Mouse (Mus musculus): ENCODE results near the gene Sesn2. TPM values are rescaled to one million over a fixed set of nuclear protein-coding genes. Genes with fewer than 3 reads are reported as not detected.
"Not testable (repeated sequence)": the region's sequence is repeated elsewhere in the genome, so short reads cannot be mapped to it uniquely, and the experiment has no call there.

Sesn2 gene
- 17.2 and 18.0 TPM in 2 replicates for polyA plus RNA-seq (2015; fragmentation: Nextera tagmentation; extraction: Ambion mirVana)

- Histone ChIP-seq H3K4me3 (ENCODE audit: low read depth, low read length) (peak within 1 kb of the TSS; percentile 74), H3K9me3 (ENCODE audit: control insufficient read depth) (no peaks in the 10 kb centered on the region), H3K4me2 (replicated peaks; ENCODE audit: low read depth) (peak within 1 kb of the TSS; percentile 80), H3K27ac (ENCODE audit: low read depth, low read length) (peak within 1 kb of the TSS; percentile 81), H3K27me3 (replicated peaks; ENCODE audit: control insufficient read depth, insufficient read depth, low read length) (no peaks in the 10 kb centered on the region), H3K4me1 (replicated peaks; ENCODE audit: control insufficient read depth, insufficient read depth, low read length) (0 out of 2 replicates have a peak, but pooled peaks cover 4% of the 10 kb centered on the region), H3K9ac (ENCODE audit: low read depth, low read length) (peak within 1 kb of the TSS; percentile 70), H3K36me3 (ENCODE audit: control insufficient read depth, insufficient read depth) (no peaks in the 10 kb centered on the region)
- WGBS = 1% methylated on average over 31 of the region's 32 CpGs
- TF ChIP-seq CTCF (IDR thresholded peaks at IDR 0.05; ENCODE audit: low read depth) = no peak
- peak; percentile 93 for ATAC-seq
Observed at GRCm38 (mm10) chr4:132510352-132510798, at the start of gene Sesn2. Sesn2 (minus strand) TSS chr4:132510501.

- not testable (repeated sequence) for ATAC-seq; H3K27ac ChIP-seq (ENCODE audit: low read depth, low read length)
Observed at GRCm38 (mm10) chr4:132555550-132555949, 45.2 kb upstream of the Sesn2 start.

GRCm38 (mm10) chr4:132554653-132555052, 44.4 kb upstream of the Sesn2 start:
- Histone ChIP-seq H3K9me3 (ENCODE audit: control insufficient read depth) (no peaks in the 10 kb centered on the region), H3K4me2 (replicated peaks; ENCODE audit: low read depth) (no peak overlapping the region), H3K4me1 (replicated peaks; ENCODE audit: control insufficient read depth, insufficient read depth, low read length) (no peaks in the 10 kb centered on the region), H3K9ac (ENCODE audit: low read depth, low read length) (no peak overlapping the region), H3K4me3 (ENCODE audit: low read depth, low read length) (no peak overlapping the region), H3K27me3 (replicated peaks; ENCODE audit: control insufficient read depth, insufficient read depth, low read length) (no peaks in the 10 kb centered on the region), H3K27ac (ENCODE audit: low read depth, low read length) (no peak overlapping the region; the same call in 1 of the 2 replicates), H3K36me3 (ENCODE audit: control insufficient read depth, insufficient read depth) (peaks cover 39% of the 10 kb centered on the region)
- peak; percentile 58 for ATAC-seq
- 44% methylated on average over 8 of the region's 8 CpGs for WGBS
- no peak for TF ChIP-seq CTCF (IDR thresholded peaks at IDR 0.05; ENCODE audit: low read depth)

More at GRCm38 (mm10) chr4:132555550-132555949, 45.2 kb upstream of the Sesn2 start:
- not testable (repeated sequence) for H3K27me3 ChIP-seq (replicated peaks; ENCODE audit: control insufficient read depth, insufficient read depth, low read length); H3K4me1 ChIP-seq (replicated peaks; ENCODE audit: control insufficient read depth, insufficient read depth, low read length); H3K9me3 ChIP-seq (ENCODE audit: control insufficient read depth); H3K4me2 ChIP-seq (replicated peaks; ENCODE audit: low read depth); H3K9ac ChIP-seq (ENCODE audit: low read depth, low read length); H3K4me3 ChIP-seq (ENCODE audit: low read depth, low read length)
- WGBS = 92% methylated on average over 7 of the region's 7 CpGs
- H3K36me3 ChIP-seq (ENCODE audit: control insufficient read depth, insufficient read depth) = peaks cover 33% of the 10 kb centered on the region

- Histone ChIP-seq H3K36me3 (ENCODE audit: control insufficient read depth, insufficient read depth) (peaks cover 43% of the 10 kb centered on the region), H3K9ac (ENCODE audit: low read depth, low read length) (no peak overlapping the region), H3K9me3 (ENCODE audit: control insufficient read depth) (no peaks in the 10 kb centered on the region), H3K27me3 (replicated peaks; ENCODE audit: control insufficient read depth, insufficient read depth, low read length) (no peaks in the 10 kb centered on the region), H3K27ac (ENCODE audit: low read depth, low read length) (no peak overlapping the region; the same call in 1 of the 2 replicates), H3K4me1 (replicated peaks; ENCODE audit: control insufficient read depth, insufficient read depth, low read length) (no peaks in the 10 kb centered on the region), H3K4me2 (replicated peaks; ENCODE audit: low read depth) (no peak overlapping the region), H3K4me3 (ENCODE audit: low read depth, low read length) (no peak overlapping the region)
- peak; percentile 25; the same call in 1 of the 2 replicates for TF ChIP-seq CTCF (IDR thresholded peaks at IDR 0.05; ENCODE audit: low read depth)
- ATAC-seq = peak; percentile 51; the same call in 1 of the 2 replicates
- WGBS = 45% methylated on average over 5 of the region's 5 CpGs
Observed at GRCm38 (mm10) chr4:132554221-132554620, 43.9 kb upstream of the Sesn2 start.

- no peaks in the 10 kb centered on the region for H3K27me3 ChIP-seq (replicated peaks; ENCODE audit: control insufficient read depth, insufficient read depth, low read length)
- TF ChIP-seq CTCF (IDR thresholded peaks at IDR 0.05; ENCODE audit: low read depth) = peak; percentile 85
- H3K4me1 ChIP-seq (replicated peaks; ENCODE audit: control insufficient read depth, insufficient read depth, low read length) = no peaks in the 10 kb centered on the region
- no peak overlapping the region for H3K9ac ChIP-seq (ENCODE audit: low read depth, low read length)
- no peak overlapping the region for H3K4me3 ChIP-seq (ENCODE audit: low read depth, low read length)
- no peak overlapping the region for H3K4me2 ChIP-seq (replicated peaks; ENCODE audit: low read depth)
- H3K9me3 ChIP-seq (ENCODE audit: control insufficient read depth) = no peaks in the 10 kb centered on the region
- peaks cover 76% of the 10 kb centered on the region for H3K36me3 ChIP-seq (ENCODE audit: control insufficient read depth, insufficient read depth)
- peak; percentile 53; the same call in 1 of the 2 replicates for ATAC-seq
- H3K27ac ChIP-seq (ENCODE audit: low read depth, low read length) = no peak overlapping the region
- WGBS = 22% methylated on average over 8 of the region's 8 CpGs
Observed at GRCm38 (mm10) chr4:132545851-132546250, 35.5 kb upstream of the Sesn2 start.

GRCm38 (mm10) chr4:132542724-132543123, 32.4 kb upstream of the Sesn2 start:
- no peak overlapping the region for H3K4me2 ChIP-seq (replicated peaks; ENCODE audit: low read depth)
- H3K9me3 ChIP-seq (ENCODE audit: control insufficient read depth) = no peaks in the 10 kb centered on the region
- no peak overlapping the region for H3K9ac ChIP-seq (ENCODE audit: low read depth, low read length)
- H3K4me3 ChIP-seq (ENCODE audit: low read depth, low read length) = no peak overlapping the region
- no peaks in the 10 kb centered on the region for H3K4me1 ChIP-seq (replicated peaks; ENCODE audit: control insufficient read depth, insufficient read depth, low read length)
- TF ChIP-seq CTCF (IDR thresholded peaks at IDR 0.05; ENCODE audit: low read depth) = no peak
- no peaks in the 10 kb centered on the region for H3K27me3 ChIP-seq (replicated peaks; ENCODE audit: control insufficient read depth, insufficient read depth, low read length)
- peaks cover 77% of the 10 kb centered on the region for H3K36me3 ChIP-seq (ENCODE audit: control insufficient read depth, insufficient read depth)
- no peak overlapping the region for H3K27ac ChIP-seq (ENCODE audit: low read depth, low read length)
- ATAC-seq = no peak
- WGBS = 40% methylated on average over 1 of the region's 1 CpGs

All from intestine, postnatal 0 days (tissue).